Mouse (Mus musculus) monocyte, adult 59 days (primary cell): ENCODE measurements around the gene Abl2. TPM values are rescaled to one million over a fixed set of nuclear protein-coding genes. Genes with fewer than 3 reads are reported as not detected.

Experiments
- total RNA-seq, 2 experiments: library from RNA; stranded (reverse); gene quantifications; one replicate each; pipeline ENCODE4 v1.2.4; 2023

Gene Abl2
- 10 to 100 TPM; 32.7 to 42.4 TPM for total RNA-seq

DNA sequence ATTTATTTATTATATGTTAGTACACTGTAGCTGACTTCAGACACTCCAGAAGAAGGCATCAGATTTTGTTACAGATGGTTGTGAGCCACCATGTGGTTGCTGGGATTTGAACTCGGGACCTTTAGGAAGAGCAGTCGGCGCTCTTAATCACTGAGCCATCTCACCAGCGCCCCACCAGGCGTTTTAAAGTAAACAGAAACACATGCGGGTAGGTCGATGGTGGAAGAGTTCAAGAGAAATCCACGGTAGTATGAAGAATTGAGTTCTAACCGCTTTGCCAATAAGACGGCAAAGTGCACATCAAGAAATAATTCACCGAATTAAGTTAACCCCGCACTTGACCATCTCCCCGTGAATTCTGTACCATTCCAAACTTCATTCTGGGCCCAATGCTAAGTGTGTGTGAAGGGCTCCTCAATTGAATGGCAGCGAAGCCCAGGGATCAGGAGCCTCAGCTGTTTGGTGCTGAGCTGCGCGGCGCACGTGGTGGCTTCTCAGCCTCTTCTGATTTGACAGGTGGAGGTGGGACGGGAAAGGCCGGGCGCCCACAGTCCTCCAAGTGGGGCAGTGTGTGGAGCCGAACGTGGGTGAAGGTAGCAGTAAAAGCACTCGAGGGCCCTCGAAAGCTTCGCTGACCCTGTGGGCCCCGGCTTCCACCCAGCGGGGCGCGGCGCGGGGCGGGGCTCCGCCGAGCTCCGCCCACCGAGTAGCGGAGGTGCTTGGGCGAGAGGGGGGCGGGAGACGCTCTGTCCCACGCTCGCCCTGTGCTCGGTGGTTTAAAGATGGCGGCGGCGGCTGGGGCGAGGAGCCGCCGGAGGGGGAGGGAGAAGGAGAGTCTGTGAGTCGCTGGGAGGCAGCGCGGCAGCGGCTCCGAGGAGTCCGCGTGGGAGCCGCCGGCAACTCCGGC, at the start of gene Abl2:
Abl2 (plus strand) TSS at position 763 of the 907 bp plus-strand sequence.

DNA sequence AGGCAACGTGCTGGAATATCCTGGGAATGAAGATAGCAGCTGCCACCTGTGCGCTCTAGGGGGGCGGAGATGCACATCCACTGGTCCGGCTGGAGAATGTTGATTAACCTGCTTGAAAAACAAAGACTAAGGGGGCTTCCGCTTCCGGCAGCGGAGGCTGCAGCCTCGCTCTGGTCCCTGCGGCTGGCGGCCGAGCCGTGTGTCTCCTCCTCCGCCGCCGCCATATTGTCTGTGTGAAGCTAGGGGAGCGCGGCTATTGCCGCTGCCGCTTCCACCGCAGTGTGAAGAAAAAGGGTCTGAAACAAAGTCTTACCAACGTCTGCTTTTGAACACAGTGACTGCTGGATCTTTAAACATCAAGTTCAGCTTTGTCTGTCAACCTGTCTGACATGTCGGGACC, 34.7 kb upstream of the Abl2 start, which contains the start of gene Gm10031:
Gm10031 (plus strand) TSS at position 171 of the 400 bp plus-strand sequence.

DNA sequence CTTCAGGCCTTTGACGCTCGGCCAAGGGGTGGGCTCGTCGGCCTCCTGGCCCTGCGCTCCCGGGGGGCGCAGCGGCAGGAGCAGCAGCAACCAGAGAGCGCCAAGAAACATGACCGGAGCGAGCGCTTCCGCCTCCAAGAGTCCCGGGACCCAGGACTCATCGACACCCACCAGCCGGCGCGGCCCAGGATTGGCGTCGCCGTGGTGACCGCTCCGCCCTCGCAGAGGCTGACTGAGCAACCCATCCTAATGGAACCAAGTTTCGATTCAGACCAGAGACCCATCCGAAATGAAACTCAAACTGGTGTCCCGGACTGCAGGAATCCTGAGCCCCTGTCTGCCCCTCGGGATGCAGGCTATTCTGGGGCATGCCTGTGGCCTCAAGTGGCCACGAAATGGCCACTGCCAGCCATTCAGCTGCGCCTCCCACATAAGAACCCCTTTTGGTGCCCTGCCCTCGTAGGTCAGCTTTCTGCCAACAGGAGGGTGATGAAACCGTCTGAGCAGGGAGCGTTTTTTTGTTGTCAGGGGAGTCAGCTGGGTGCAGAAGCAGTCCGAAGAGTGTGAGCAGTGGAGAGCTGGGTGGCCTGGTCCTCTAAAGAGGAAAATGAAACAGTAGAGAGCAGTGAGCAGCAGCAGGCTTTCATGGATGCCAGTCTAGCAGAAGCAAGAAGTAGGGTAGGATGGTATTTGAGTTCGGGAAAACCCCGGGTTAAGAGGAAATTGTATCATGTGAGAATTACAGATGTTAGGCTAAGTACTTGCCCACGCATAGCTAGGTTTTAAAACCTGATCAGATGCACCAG, 115.8 kb downstream of the Abl2 start, which contains the start of gene Tor3a:
Tor3a (minus strand) TSS at position 162 of the 806 bp plus-strand sequence.

Other genes starting within 250 kb of the Abl2 start
- not detected for gene Nphs2, start 248.1 kb upstream of the Abl2 start, total RNA-seq
- gene Gm2000, start 192.7 kb upstream of the Abl2 start, total RNA-seq: 100 to 1,000 TPM; 692 to 734 TPM
- 1 to 10 TPM; 1.6 to 2.0 TPM for gene Axdnd1, start 137.6 kb upstream of the Abl2 start, total RNA-seq
- gene Soat1, start 84.5 kb upstream of the Abl2 start, total RNA-seq: 100 to 1,000 TPM; 291 to 293 TPM
- gene Gm10031, start 34.8 kb upstream of the Abl2 start, total RNA-seq: 10 to 100 TPM; 22.7 to 27.0 TPM
- 10 to 100 TPM; 47.0 to 48.1 TPM for gene Tor3a, start 115.6 kb downstream of the Abl2 start, total RNA-seq
- gene Fam20b, start 160.3 kb downstream of the Abl2 start, total RNA-seq: 10 to 100 TPM; 22.8 to 23.3 TPM